Mouse (Mus musculus): ENCODE measurements around the gene 9130023H24Rik.
A peak's percentile ranks its signal among the peaks of the same experiment; 100 is the strongest.

The 9130023H24Rik gene

DNA sequence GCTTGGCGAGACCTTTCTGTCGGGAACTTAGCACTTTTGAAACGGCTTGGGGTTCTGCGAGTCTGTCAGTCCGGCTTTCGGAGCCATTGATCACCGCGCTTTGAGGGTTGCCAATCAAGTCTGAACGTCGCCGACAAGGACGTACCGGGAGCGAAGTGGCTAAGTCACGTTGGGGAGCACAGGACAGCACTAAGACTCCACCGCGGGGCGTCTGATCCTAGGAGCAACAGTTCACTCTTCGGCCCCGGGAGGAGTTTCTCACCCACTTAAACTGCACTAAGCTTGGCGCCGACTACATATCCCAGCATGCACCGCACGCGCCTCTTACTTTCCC, 271 bp downstream of the 9130023H24Rik start:
- H3K36me3 ChIP-seq (ENCODE audit: control insufficient read depth, insufficient read depth, low read length, poor library complexity, severe bottlenecking), result peaks cover 9% of the 10 kb centered on the region
- DNase-seq (ENCODE audit: low read depth, low spot score), result no peak
- no peaks in the 10 kb centered on the region for H3K27me3 ChIP-seq (ENCODE audit: control insufficient read depth, insufficient read depth, low read length, poor library complexity, severe bottlenecking)

DNA sequence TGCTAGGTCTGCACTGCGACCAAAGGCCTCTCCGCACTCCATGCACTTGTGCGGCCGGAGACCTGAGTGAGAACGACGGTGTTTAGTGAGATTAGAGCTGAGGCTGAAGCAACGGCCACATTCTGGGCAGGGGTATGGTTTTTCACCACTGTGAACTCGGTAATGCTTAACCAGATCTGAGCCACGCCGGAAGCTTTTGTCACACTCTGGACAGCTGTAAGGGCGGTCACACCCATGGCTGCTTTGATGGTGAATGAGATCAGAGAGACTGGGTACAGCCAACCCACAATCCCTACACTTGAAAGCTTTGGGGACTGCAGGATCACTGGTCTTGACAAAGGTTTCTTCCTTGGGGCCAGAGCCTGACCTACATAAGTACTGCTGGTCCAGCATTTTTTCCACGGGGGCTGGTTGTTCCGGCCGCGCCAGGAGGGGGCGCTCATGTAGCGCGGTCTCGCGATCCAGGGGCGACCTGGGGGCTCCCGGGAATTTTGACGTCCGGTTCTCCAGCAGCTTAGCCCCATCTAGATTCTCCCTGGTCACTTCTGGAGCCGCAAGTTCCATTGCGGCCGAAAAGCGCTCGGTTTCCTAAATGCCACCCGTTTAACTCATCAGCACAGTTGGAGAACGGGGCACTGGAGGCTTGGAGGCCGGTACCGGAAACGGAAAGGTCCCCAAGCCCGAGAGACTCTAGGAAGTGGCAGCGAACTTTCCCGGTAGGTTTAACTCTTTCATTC, 807 bp downstream of the 9130023H24Rik start, which contains the start of gene Armc5:
Gene Armc5 (plus strand): TSS at position 487 of the 737 bp plus-strand sequence.
- DNase-seq (ENCODE audit: low read depth, low spot score), result peak; percentile 75
- H3K36me3 ChIP-seq (ENCODE audit: control insufficient read depth, insufficient read depth, low read length, poor library complexity, severe bottlenecking), result peaks cover 6% of the 10 kb centered on the region
- no peaks in the 10 kb centered on the region for H3K27me3 ChIP-seq (ENCODE audit: control insufficient read depth, insufficient read depth, low read length, poor library complexity, severe bottlenecking)

DNA sequence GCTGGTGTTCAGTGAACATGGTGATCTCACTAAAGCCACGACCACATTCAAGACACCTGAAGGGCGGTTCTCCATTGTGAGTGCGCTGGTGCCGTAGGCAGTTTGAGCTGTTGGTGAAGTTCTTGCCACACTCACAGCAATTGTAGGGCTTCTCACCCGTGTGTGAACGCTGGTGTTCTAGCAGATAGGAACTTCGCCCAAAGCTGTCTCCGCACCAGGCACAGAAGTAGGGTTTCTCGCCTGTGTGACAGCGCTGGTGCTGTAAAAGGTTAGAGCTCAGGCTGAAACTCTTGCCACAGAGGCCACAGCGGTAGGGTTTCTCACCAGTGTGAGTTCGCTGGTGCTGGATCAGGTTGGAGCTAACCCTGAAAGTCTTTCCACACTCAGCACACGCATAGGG, 1.4 kb downstream of the 9130023H24Rik start:
- no peak for DNase-seq (ENCODE audit: low read depth, low spot score)
- Histone ChIP-seq H3K36me3 (ENCODE audit: control insufficient read depth, insufficient read depth, low read length, poor library complexity, severe bottlenecking) (peaks cover 4% of the 10 kb centered on the region), H3K27me3 (ENCODE audit: control insufficient read depth, insufficient read depth, low read length, poor library complexity, severe bottlenecking) (no peaks in the 10 kb centered on the region)

DNA sequence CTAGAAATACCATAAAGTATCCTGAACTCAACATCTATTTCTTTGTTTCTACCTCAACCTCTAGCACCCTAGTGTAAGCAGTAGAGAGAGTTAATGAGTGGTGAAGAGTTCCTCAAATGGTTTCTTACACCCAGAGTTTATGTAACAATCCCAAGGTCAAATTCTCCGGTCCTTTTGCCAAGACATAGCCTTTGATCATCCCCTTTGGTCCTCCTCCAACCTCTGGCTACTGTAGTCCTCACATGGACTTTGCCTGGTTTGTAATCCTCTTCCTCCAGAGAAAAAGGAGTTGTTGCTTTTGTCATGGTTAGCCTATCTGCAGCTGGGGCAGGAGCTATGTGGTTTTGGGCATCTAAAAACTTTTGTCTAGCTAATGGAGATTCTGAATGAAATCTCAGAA, 2.4 kb downstream of the 9130023H24Rik start:
- no peak for DNase-seq (ENCODE audit: low read depth, low spot score)
- Histone ChIP-seq H3K36me3 (ENCODE audit: control insufficient read depth, insufficient read depth, low read length, poor library complexity, severe bottlenecking) (peaks cover 3% of the 10 kb centered on the region; the same call in 1 of the 2 replicates), H3K27me3 (ENCODE audit: control insufficient read depth, insufficient read depth, low read length, poor library complexity, severe bottlenecking) (no peaks in the 10 kb centered on the region)

DNA sequence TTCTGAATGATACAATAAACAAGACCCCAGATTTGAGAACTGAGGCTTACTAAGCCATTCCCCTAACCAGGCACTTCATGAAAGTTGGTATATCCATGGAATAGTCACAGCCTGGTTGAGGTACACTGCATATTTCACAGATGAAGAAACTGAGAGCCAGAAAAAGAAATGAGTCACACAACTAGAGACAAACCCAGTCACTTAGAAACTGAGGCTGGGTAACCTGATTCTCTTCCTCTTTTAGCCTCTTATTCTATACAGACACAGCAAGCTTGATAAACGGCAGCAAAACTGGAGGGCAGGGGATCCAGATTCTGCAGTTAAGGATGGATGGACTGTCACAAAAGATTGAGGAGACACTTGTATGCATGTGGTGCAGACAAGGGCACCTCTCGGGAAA, 3.0 kb downstream of the 9130023H24Rik start:
- peak; percentile 17 for DNase-seq (ENCODE audit: low read depth, low spot score)
- H3K27me3 ChIP-seq (ENCODE audit: control insufficient read depth, insufficient read depth, low read length, poor library complexity, severe bottlenecking), result no peaks in the 10 kb centered on the region
- no peaks in the 10 kb centered on the region for H3K36me3 ChIP-seq (ENCODE audit: control insufficient read depth, insufficient read depth, low read length, poor library complexity, severe bottlenecking)

DNA sequence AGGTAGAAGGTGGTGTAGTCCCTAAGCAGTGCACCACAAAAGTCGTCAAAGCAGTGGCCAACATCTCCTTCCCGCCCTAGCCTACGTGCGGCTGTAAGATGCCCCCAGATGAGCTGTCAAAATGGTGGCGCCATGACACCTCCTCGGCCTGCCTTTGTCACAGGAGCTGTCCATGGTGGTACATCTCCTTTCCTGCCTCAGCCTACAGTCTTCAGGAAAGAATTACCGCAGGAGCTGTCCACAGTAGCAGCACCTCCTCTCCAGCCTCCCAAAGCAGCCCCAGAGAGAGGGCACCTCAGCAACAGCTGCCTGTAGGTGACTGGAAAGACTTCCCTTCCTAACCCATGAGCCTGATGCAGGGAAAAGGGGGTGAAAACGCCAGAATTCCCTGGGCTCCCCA, 6.1 kb downstream of the 9130023H24Rik start:
- H3K27me3 ChIP-seq (ENCODE audit: control insufficient read depth, insufficient read depth, low read length, poor library complexity, severe bottlenecking), result no peaks in the 10 kb centered on the region

DNA sequence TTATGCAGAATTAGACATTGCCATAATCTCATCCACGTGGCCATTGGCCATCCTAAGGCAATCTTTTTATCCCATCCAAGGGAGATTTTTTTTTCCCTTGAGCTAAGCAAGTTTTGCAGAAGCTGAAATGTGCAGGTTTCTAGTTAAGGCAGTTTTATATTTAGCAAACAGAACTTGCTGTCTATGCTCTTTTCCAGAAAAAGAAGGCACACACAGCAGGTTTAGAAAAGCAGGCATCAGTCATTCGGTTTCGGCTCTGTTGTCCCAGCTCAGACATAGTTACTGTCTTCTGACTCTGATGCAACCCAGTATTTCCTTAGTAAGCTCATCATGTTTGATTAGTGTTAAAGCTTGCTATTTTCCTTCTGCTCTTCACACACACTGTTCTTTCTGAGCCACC, 16.9 kb downstream of the 9130023H24Rik start:
- H3K36me3 ChIP-seq (ENCODE audit: control insufficient read depth, insufficient read depth, low read length, poor library complexity, severe bottlenecking), result no peaks in the 10 kb centered on the region
- no peak for DNase-seq (ENCODE audit: low read depth, low spot score)
- no peaks in the 10 kb centered on the region for H3K27me3 ChIP-seq (ENCODE audit: control insufficient read depth, insufficient read depth, low read length, poor library complexity, severe bottlenecking)

More for the DNA sequence above, 6.1 kb downstream of the 9130023H24Rik start:
- DNase-seq (ENCODE audit: low read depth, low spot score), result peak; percentile 25
- no peaks in the 10 kb centered on the region for H3K36me3 ChIP-seq (ENCODE audit: control insufficient read depth, insufficient read depth, low read length, poor library complexity, severe bottlenecking)

DNA sequence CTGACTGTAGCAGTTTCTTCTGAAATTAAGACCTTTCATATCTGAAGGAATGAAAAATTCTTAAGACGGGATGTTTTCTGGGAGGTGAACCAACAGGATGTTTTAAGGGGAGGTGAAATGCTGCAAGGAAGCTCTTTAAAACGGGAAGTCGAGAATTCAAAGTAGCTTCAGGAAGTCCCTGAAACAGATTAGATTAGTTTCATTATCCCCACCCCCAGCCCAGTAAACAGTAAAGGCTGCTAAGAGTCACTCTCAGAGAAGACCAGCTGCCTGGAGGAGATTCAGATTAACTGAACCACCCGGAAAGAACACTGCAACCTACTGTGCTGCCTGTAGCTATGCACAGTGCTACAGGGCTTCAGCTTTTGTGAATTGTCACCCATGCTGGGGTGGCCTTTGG, 17.9 kb downstream of the 9130023H24Rik start:
- Histone ChIP-seq H3K36me3 (ENCODE audit: control insufficient read depth, insufficient read depth, low read length, poor library complexity, severe bottlenecking) (no peaks in the 10 kb centered on the region), H3K27me3 (ENCODE audit: control insufficient read depth, insufficient read depth, low read length, poor library complexity, severe bottlenecking) (no peaks in the 10 kb centered on the region)
- no peak for DNase-seq (ENCODE audit: low read depth, low spot score)

DNA sequence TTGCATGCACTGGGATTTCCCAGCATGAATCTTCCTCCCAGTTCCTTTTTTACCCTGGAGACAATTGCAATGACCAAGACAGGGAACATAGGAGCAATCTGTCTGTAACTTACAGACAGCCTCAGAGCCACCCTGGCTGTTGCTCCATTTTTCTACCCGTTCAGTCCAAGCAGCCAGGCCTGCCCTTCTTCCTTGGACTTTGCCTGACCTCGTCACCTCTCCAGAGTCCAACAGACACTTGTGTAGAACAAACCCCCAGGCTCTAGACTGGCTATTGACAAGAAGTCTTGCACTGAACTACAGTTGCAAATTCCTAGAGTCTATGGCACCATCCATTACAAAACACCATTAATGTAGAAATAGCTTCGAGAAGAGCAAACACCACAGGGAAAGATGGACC, 28.0 kb downstream of the 9130023H24Rik start:
- no peaks in the 10 kb centered on the region for H3K36me3 ChIP-seq (ENCODE audit: control insufficient read depth, insufficient read depth, low read length, poor library complexity, severe bottlenecking)
- no peak for DNase-seq (ENCODE audit: low read depth, low spot score)
- no peaks in the 10 kb centered on the region for H3K27me3 ChIP-seq (ENCODE audit: control insufficient read depth, insufficient read depth, low read length, poor library complexity, severe bottlenecking)

DNA sequence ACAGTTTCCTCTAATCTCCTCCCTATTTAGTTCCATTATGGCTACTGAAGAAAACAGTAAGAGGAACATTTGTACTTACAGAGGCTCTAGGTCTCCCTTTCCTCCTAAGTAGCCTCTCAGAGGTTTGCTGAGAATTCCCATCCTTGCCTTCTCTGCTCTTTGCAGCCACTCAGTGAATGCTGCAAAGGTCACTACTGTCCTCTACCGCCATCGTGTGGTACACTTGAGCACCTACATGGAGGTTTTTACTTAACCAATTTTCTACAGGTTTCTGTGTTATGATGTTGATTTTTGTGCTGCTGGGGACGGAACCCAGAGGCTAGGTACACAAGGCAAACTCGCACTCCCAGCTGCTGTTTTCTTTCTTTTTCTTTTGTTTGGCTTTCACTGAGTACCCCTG, 29.6 kb downstream of the 9130023H24Rik start:
- peak; percentile 82 for DNase-seq (ENCODE audit: low read depth, low spot score)
- Histone ChIP-seq H3K27me3 (ENCODE audit: control insufficient read depth, insufficient read depth, low read length, poor library complexity, severe bottlenecking) (no peaks in the 10 kb centered on the region), H3K36me3 (ENCODE audit: control insufficient read depth, insufficient read depth, low read length, poor library complexity, severe bottlenecking) (no peaks in the 10 kb centered on the region)

DNA sequence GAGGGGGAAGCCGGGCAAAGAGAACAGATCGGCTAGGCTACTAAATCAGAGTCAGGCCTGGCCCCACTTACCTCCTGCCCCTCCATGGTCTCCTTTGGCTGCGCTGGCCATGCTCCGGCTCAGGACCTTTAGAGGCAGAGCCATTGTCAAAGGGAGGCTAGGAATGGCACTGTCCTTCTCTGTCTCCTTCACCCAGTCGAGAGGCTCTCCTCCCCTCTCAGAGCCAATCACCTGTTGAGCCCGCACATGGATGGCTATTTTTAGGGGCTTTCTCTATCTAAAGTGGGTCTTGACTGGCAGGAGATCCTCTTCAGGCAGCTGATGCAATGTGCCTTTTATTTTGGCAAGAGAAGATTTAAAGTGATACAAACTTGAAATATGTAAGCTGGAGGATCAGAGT, 31.7 kb downstream of the 9130023H24Rik start, which contains the start of gene Cox6a2:
Gene Cox6a2 (minus strand): TSS at position 236 of the 400 bp plus-strand sequence.
- DNase-seq (ENCODE audit: low read depth, low spot score), result no peak
- Histone ChIP-seq H3K36me3 (ENCODE audit: control insufficient read depth, insufficient read depth, low read length, poor library complexity, severe bottlenecking) (no peaks in the 10 kb centered on the region), H3K27me3 (ENCODE audit: control insufficient read depth, insufficient read depth, low read length, poor library complexity, severe bottlenecking) (no peaks in the 10 kb centered on the region)

DNA sequence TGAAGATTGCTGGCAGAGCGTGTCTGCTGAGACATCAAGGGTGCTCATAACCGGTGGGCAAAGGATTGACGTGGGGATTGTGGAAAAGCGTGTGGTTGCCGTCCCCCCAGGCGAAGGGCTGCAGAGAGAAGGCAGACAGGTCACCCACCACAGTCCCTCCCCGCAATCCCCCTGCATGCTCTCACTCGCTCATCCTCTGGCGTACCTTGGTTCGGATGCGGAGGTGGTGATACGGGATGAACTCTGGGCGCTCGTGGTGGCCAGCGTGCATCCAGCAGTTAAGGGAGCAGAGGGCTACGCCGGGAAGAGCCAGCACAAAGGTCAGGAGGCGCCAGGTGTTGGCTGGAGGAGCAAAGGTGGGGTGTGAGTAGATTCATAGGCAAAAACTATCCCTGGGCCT, 32.1 kb downstream of the 9130023H24Rik start:
- DNase-seq (ENCODE audit: low read depth, low spot score), result no peak

DNA sequence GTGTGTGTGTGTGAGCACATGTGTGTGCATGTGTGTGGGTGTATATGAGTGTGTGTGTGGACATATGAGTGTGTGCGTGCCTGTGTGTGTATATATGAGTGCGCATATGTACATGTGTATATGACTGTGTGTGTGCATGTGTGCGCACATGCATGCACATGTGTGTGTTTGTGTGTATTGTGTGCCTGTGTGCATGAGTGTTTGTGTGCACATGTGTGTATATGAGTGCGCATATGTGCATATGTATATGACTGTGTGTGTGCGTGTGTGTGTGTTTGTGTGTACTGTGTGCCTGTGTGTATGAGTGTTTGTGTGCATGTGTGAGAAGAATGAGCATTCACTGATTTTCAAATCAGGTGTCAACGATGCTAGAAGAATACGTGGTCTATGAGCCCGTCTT, 33.7 kb downstream of the 9130023H24Rik start:
- Histone ChIP-seq H3K36me3 (ENCODE audit: control insufficient read depth, insufficient read depth, low read length, poor library complexity, severe bottlenecking) (no peaks in the 10 kb centered on the region), H3K27me3 (ENCODE audit: control insufficient read depth, insufficient read depth, low read length, poor library complexity, severe bottlenecking) (no peaks in the 10 kb centered on the region)
- DNase-seq (ENCODE audit: low read depth, low spot score), result no peak

More for the DNA sequence above, 32.1 kb downstream of the 9130023H24Rik start:
- H3K27me3 ChIP-seq (ENCODE audit: control insufficient read depth, insufficient read depth, low read length, poor library complexity, severe bottlenecking), result no peaks in the 10 kb centered on the region
- H3K36me3 ChIP-seq (ENCODE audit: control insufficient read depth, insufficient read depth, low read length, poor library complexity, severe bottlenecking), result no peaks in the 10 kb centered on the region

DNA sequence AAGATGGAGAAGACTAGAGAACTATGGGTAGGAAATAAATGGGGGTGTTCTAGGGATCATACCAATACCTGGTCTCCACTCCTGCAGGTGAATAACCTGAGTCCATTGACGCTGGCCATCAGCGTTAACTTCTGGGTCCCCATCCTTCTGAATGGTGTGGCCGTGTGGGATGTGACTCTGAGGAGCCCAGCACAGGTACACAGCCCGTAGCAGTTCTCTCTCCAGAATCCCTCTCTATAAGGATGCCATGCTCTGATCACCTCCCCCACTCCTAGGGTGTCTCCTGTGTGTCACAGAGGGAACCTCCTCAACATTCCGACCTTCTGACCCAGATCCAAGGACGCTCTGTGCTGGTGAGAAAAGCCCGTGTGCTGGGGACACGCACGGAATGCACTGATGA, 34.8 kb downstream of the 9130023H24Rik start:
- DNase-seq (ENCODE audit: low read depth, low spot score), result no peak
- no peaks in the 10 kb centered on the region for H3K36me3 ChIP-seq (ENCODE audit: control insufficient read depth, insufficient read depth, low read length, poor library complexity, severe bottlenecking)
- H3K27me3 ChIP-seq (ENCODE audit: control insufficient read depth, insufficient read depth, low read length, poor library complexity, severe bottlenecking), result no peaks in the 10 kb centered on the region

DNA sequence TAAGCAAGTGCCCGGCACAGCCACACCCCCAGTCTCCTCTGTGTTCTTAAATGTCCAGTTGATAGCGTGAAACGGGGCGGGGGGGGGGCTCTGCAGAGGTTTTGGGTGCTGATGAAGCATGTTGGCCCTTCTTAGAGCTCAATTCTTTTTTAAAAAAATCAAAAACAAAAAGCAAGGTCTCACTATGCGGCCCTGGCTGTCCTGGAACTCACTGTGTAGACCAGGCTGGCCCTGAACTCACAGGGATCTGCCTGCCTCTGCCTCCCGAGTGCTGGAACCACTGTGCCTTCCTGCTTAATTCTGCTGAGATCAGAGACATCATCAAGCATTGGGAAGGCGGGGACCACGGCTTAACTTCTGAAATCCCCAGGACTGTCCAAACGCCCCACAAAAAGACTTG, 36.2 kb downstream of the 9130023H24Rik start:
- Histone ChIP-seq H3K27me3 (ENCODE audit: control insufficient read depth, insufficient read depth, low read length, poor library complexity, severe bottlenecking) (no peaks in the 10 kb centered on the region), H3K36me3 (ENCODE audit: control insufficient read depth, insufficient read depth, low read length, poor library complexity, severe bottlenecking) (no peaks in the 10 kb centered on the region)
- no peak for DNase-seq (ENCODE audit: low read depth, low spot score)
